Mouse (Mus musculus): ENCODE measurements around the gene Bnipl. TPM values are rescaled to one million over a fixed set of nuclear protein-coding genes. Genes with fewer than 3 reads are reported as not detected.
"Not testable (repeated sequence)": the region's sequence is repeated elsewhere in the genome, so short reads cannot be mapped to it uniquely, and the experiment has no call there.

Gene Bnipl
- total and polyA plus RNA-seq, 3 experiments = 0.03 TPM; not detected in 2

DNA sequence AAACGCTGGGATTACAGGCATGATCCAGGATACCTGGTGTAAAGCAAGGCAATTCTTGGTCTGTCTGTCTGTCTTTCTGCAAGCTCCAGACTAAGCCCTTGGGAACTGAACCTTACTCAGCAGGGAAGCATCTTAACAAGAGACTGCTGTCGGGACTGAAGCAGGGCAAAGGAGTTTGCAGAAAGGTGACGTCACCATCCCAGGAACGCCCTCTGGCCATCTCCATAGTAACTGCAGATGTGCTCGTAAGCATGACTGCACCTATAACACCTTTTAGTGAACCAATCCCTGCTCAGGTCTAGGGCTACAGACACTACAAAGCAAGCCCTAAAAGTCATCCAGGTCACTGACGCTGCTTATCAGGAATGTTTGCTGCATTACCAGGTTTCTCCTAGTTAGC, 26.7 kb downstream of the Bnipl start:
- DNase-seq (ENCODE audit: low spot score) = no peak
- H3K36me3 ChIP-seq (replicated peaks) = peaks cover 61% of the 10 kb centered on the region

DNA sequence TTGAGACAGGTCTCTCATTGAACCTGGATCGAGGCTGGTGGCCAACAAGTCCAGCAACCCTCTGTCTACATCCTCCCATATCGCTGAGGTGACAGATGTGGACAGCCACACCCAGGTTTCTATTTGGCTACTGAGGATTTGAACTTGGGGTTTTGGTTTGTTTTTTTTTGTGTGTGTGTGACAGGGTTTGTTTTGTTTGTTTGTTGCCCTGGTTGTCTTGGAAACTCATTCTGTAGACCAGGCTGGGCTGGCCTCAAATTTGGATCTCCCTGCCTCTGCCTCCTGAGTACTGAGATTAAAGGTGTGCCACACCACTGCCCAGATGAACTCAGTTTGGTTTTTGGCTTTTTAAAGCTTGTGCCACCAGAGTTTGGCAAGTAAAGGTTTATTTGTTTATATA, 28.0 kb downstream of the Bnipl start:
- Histone ChIP-seq H3K4me3 (ENCODE audit: low read depth, low read length) (no peak overlapping the region), H3K36me3 (replicated peaks) (peaks cover 64% of the 10 kb centered on the region), H3K27me3 (ENCODE audit: insufficient read depth, low read length) (no peaks in the 10 kb centered on the region), H3K4me1 (ENCODE audit: insufficient read depth, low read depth, low read length) (peaks cover 35% of the 10 kb centered on the region), H3K9me3 (replicated peaks) (no peaks in the 10 kb centered on the region)
- DNase-seq (ENCODE audit: low spot score) = no peak
- TF ChIP-seq GATA1 (IDR thresholded peaks at IDR 0.05; ENCODE audit: borderline replicate concordance, low read length) (no peak), TAL1 (conservative IDR thresholded peaks at IDR 0.05; ENCODE audit: low read depth, low read length) (no peak), CTCF (IDR thresholded peaks at IDR 0.05; ENCODE audit: low read depth, low read length) (no peak), POLR2AphosphoS5 (IDR thresholded peaks at IDR 0.05; ENCODE audit: insufficient replicate concordance, low read depth, low read length) (no peak), GATA2 (IDR thresholded peaks at IDR 0.05; ENCODE audit: borderline replicate concordance, low read depth, low read length) (no peak)
- ATAC-seq (ENCODE audit: extremely low read depth, insufficient number of reproducible peaks, low FRiP score, poor library complexity, severe bottlenecking) = no peak

More for the DNA sequence above, 26.7 kb downstream of the Bnipl start:
- ATAC-seq (ENCODE audit: extremely low read depth, insufficient number of reproducible peaks, low FRiP score, poor library complexity, severe bottlenecking) = no peak
- Histone ChIP-seq H3K4me1 (ENCODE audit: insufficient read depth, low read depth, low read length) (peaks cover 31% of the 10 kb centered on the region), H3K27me3 (ENCODE audit: insufficient read depth, low read length) (no peaks in the 10 kb centered on the region), H3K4me3 (ENCODE audit: low read depth, low read length) (no peak overlapping the region), H3K9me3 (replicated peaks) (no peaks in the 10 kb centered on the region)
- no peak for TF ChIP-seq GATA2 (IDR thresholded peaks at IDR 0.05; ENCODE audit: borderline replicate concordance, low read depth, low read length)
- TF ChIP-seq CTCF (IDR thresholded peaks at IDR 0.05; ENCODE audit: low read depth, low read length) = no peak
- TF ChIP-seq GATA1 (IDR thresholded peaks at IDR 0.05; ENCODE audit: borderline replicate concordance, low read length) = no peak
- no peak for TF ChIP-seq TAL1 (conservative IDR thresholded peaks at IDR 0.05; ENCODE audit: low read depth, low read length)
- no peak for TF ChIP-seq POLR2AphosphoS5 (IDR thresholded peaks at IDR 0.05; ENCODE audit: insufficient replicate concordance, low read depth, low read length)

DNA sequence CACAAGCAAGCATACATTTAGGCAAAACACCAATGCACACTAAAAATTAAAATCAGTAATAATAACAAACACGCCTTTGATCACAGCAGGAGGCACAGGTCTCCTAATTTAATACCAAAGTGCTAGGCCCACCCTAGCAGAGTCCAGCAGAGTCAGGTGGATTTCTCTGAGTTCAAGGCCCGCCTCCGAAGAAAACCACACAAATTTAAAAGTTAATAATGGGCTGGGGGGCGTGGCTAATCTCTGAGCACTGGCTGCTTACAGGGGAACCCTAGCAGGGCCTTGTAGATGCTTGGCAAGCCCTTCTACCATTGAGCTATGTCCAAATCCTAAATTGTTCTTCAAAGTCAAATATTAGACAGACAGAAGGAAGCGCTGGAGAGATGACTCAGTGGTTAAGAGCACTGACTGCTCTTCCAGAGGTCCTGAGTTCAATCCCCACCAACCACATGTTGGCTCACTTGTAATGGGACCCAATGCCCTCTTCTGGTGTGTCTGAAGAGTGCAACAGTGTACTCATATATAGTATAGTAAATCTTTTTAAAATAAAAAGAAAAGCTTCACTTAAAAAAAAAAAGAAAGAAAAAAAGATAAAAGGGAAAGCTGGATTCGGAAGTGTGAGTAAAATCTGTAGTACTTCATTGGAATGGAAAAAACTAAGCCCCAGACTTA, 32.4 kb downstream of the Bnipl start:
- peak; percentile 40 for DNase-seq (ENCODE audit: low spot score)
- no peaks in the 10 kb centered on the region for H3K27me3 ChIP-seq (ENCODE audit: insufficient read depth, low read length)
- peaks cover 70% of the 10 kb centered on the region for H3K36me3 ChIP-seq (replicated peaks)
- peak overlapping the region; percentile 79 for H3K4me3 ChIP-seq (ENCODE audit: low read depth, low read length)
- no peak for TF ChIP-seq GATA1 (IDR thresholded peaks at IDR 0.05; ENCODE audit: borderline replicate concordance, low read length)
- no peak for TF ChIP-seq POLR2AphosphoS5 (IDR thresholded peaks at IDR 0.05; ENCODE audit: insufficient replicate concordance, low read depth, low read length)
- no peak for TF ChIP-seq TAL1 (conservative IDR thresholded peaks at IDR 0.05; ENCODE audit: low read depth, low read length)
- no peak for TF ChIP-seq CTCF (IDR thresholded peaks at IDR 0.05; ENCODE audit: low read depth, low read length)
- TF ChIP-seq GATA2 (IDR thresholded peaks at IDR 0.05; ENCODE audit: borderline replicate concordance, low read depth, low read length) = no peak
- ATAC-seq (ENCODE audit: extremely low read depth, insufficient number of reproducible peaks, low FRiP score, poor library complexity, severe bottlenecking) = peak; percentile 24; the same call in 1 of the 2 replicates
- H3K4me1 ChIP-seq (ENCODE audit: insufficient read depth, low read depth, low read length) = peaks cover 49% of the 10 kb centered on the region
- no peaks in the 10 kb centered on the region for H3K9me3 ChIP-seq (replicated peaks)

DNA sequence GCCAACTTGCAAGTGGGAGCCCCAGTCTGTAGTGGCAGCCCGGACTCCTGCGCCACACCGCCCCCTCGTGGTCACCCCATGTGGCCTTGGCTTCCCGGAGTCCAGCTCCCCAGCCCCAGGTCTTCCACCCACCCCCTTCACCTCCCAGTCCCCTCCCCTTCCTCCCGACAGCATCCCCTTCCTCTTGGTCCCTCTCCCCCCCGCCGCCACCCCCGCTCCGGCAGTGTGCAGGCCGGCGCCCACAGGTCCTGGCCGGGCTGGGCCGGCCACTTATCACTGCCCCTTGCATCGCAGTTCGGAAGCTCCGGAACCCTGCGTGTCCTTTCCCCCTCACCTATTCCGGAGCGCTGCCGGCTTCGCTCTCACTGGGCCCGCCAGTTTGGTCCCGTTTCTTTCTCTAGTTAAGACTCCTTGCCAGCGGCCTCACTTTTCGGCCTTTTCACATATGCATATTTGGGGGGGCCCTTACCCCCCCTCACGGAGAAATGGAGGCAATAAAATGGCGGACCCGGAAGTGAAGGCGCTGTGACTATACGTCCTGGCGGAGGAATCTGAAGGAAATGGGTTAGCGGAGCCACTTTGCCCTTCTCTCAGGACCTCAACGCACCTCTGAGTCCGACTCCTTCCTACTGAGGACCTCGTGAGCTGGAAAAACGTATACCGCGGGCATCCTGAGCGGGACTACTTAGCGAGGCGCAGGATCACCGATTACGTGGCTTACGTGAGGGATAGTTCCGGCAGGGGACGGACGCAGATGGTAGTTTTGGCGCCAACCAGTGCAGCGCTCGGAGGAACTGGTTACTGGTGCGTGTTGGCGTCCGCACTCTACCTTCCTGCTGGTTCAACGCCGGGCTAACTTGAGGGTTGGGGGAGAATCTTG, 33.5 kb downstream of the Bnipl start, which contains the start of gene Gabpb2:
Gene Gabpb2, minus strand, starts transcription at position 662 of the 880 bp plus-strand sequence.
- H3K9me3 ChIP-seq (replicated peaks) = no peaks in the 10 kb centered on the region
- H3K27me3 ChIP-seq (ENCODE audit: insufficient read depth, low read length) = no peaks in the 10 kb centered on the region
- ATAC-seq (ENCODE audit: extremely low read depth, insufficient number of reproducible peaks, low FRiP score, poor library complexity, severe bottlenecking) = peak; percentile 79
- TF ChIP-seq CTCF (IDR thresholded peaks at IDR 0.05; ENCODE audit: low read depth, low read length) = peak; percentile 93
- TF ChIP-seq POLR2AphosphoS5 (IDR thresholded peaks at IDR 0.05; ENCODE audit: insufficient replicate concordance, low read depth, low read length) = peak; percentile 89
- no peak for TF ChIP-seq TAL1 (conservative IDR thresholded peaks at IDR 0.05; ENCODE audit: low read depth, low read length)
- peaks cover 46% of the 10 kb centered on the region for H3K4me1 ChIP-seq (ENCODE audit: insufficient read depth, low read depth, low read length)
- DNase-seq (ENCODE audit: low spot score) = peak; percentile 99
- peak within 1 kb of the TSS; percentile 79 for H3K4me3 ChIP-seq (ENCODE audit: low read depth, low read length)
- peaks cover 67% of the 10 kb centered on the region for H3K36me3 ChIP-seq (replicated peaks)

DNA sequence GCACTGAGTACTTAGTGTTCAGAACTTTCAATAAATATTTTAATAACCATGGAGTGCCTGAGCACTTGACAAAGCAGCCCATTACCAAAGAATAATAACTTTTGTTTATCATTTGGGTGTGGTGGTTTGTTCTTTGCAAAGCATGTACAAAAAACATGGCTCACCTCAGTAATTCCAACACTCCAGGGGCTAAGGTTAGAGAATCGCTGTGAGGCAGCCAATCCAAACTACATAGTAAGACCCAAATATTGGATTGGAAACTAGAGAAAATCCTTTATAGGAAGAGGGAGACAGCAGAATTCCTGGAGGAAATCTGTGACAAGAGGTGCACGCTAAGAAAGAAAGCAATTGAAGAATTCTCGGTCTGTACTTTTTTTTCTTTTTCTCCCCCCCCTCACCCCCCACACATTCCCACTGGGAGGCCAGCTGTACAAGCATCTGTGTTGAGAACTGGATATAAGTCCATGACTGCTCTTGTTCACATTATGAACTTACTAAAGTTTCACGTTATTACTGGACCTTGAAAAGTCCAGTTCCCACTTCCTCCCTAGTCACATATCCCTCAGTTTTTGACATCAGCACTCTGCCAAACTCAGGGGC, 34.2 kb downstream of the Bnipl start:
- Histone ChIP-seq H3K4me1 (ENCODE audit: insufficient read depth, low read depth, low read length) (peaks cover 46% of the 10 kb centered on the region), H3K27me3 (ENCODE audit: insufficient read depth, low read length) (no peaks in the 10 kb centered on the region), H3K36me3 (replicated peaks) (peaks cover 68% of the 10 kb centered on the region), H3K9me3 (replicated peaks) (no peaks in the 10 kb centered on the region), H3K4me3 (ENCODE audit: low read depth, low read length) (peak overlapping the region; percentile 79)
- ATAC-seq (ENCODE audit: extremely low read depth, insufficient number of reproducible peaks, low FRiP score, poor library complexity, severe bottlenecking) (no peak), DNase-seq (ENCODE audit: low spot score) (no peak)
- no peak for TF ChIP-seq GATA2 (IDR thresholded peaks at IDR 0.05; ENCODE audit: borderline replicate concordance, low read depth, low read length)
- no peak for TF ChIP-seq GATA1 (IDR thresholded peaks at IDR 0.05; ENCODE audit: borderline replicate concordance, low read length)
- no peak for TF ChIP-seq POLR2AphosphoS5 (IDR thresholded peaks at IDR 0.05; ENCODE audit: insufficient replicate concordance, low read depth, low read length)
- TF ChIP-seq CTCF (IDR thresholded peaks at IDR 0.05; ENCODE audit: low read depth, low read length) = no peak
- no peak for TF ChIP-seq TAL1 (conservative IDR thresholded peaks at IDR 0.05; ENCODE audit: low read depth, low read length)

DNA sequence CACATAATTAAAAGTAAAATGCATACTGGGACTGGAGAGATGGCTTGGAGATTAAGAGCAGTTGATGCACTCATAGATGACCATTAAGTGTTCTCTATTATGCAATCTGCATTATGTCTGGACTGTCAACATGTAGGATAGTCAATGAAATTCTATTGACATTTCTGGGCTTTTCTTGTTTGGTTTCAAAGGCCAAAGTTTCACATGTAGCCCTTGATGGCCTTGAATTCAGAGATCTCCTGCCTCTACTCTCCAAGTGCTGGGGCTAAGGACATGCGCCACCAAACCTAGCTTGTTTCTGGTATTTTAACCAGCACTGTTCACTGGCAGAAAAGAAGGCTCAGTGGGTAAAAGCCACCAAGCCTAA, 37.4 kb downstream of the Bnipl start:
- H3K4me3 ChIP-seq (ENCODE audit: low read depth, low read length) = no peak overlapping the region
- TF ChIP-seq CTCF (IDR thresholded peaks at IDR 0.05; ENCODE audit: low read depth, low read length) = no peak
- no peak for TF ChIP-seq GATA2 (IDR thresholded peaks at IDR 0.05; ENCODE audit: borderline replicate concordance, low read depth, low read length)
- no peak for TF ChIP-seq POLR2AphosphoS5 (IDR thresholded peaks at IDR 0.05; ENCODE audit: insufficient replicate concordance, low read depth, low read length)
- no peak for TF ChIP-seq GATA1 (IDR thresholded peaks at IDR 0.05; ENCODE audit: borderline replicate concordance, low read length)
- TF ChIP-seq TAL1 (conservative IDR thresholded peaks at IDR 0.05; ENCODE audit: low read depth, low read length) = no peak
- no peaks in the 10 kb centered on the region for H3K9me3 ChIP-seq (replicated peaks)
- peaks cover 39% of the 10 kb centered on the region for H3K4me1 ChIP-seq (ENCODE audit: insufficient read depth, low read depth, low read length)
- no peaks in the 10 kb centered on the region for H3K27me3 ChIP-seq (ENCODE audit: insufficient read depth, low read length)
- DNase-seq (ENCODE audit: low spot score) (no peak), ATAC-seq (ENCODE audit: extremely low read depth, insufficient number of reproducible peaks, low FRiP score, poor library complexity, severe bottlenecking) (no peak)
- H3K36me3 ChIP-seq (replicated peaks) = peaks cover 74% of the 10 kb centered on the region

DNA sequence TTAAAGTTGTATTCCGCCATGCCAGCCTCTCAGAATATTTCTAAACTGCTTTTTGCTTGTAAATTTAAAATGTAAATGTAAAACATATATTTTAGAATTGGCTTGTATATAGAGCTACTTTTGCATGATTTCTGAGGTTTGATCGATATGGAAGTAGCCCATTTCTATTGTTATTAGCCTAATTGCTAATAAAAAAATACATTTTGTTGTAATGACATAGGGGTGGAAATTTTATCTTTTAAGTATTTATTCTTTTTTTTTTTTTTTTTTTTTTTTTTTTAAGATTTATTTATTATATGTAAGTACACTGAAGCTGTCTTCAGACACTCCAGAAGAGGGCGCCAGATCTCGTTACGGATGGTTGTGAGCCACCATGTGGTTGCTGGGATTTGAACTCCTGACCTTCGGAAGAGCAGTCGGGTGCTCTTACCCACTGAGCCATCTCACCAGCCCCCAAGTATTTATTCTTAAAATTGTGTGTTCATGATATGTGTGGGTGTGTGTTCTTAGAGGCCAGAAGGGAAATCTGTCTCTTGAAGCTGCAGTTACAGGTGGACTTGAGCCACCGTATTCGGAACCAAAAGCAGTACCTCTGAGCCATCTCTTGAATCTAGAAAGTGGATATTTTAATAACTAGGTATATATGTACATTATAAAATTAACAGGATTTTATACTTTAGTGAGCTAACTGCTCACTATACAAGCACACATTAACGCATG, 37.9 kb downstream of the Bnipl start:
- not testable (repeated sequence) for ATAC-seq (ENCODE audit: extremely low read depth, insufficient number of reproducible peaks, low FRiP score, poor library complexity, severe bottlenecking); H3K9me3 ChIP-seq (replicated peaks); H3K4me3 ChIP-seq (ENCODE audit: low read depth, low read length); H3K27me3 ChIP-seq (ENCODE audit: insufficient read depth, low read length); DNase-seq (ENCODE audit: low spot score)
- H3K36me3 ChIP-seq (replicated peaks) = peaks cover 79% of the 10 kb centered on the region
- peaks cover 33% of the 10 kb centered on the region for H3K4me1 ChIP-seq (ENCODE audit: insufficient read depth, low read depth, low read length)
